Mouse (Mus musculus) hindbrain, embryonic 11.5 days (tissue): ENCODE results near the gene Bsdc1. TPM values are rescaled to one million over a fixed set of nuclear protein-coding genes. Genes with fewer than 3 reads are reported as not detected.
A peak's percentile ranks its signal among the peaks of the same experiment; 100 is the strongest.

ENCODE experiments used
- ATAC-seq: fragments of 200-750 bp; cut with Nextera tagmentation; 2 replicates; pipeline ENCODE4 v1.8.0; 2017; ENCODE audit warnings: mild to moderate bottlenecking, moderate TSS enrichment, moderate library complexity; ENCODE audit not compliant: low FRiP score
- DNase-seq: peaks from one replicate; pipeline ENCODE4 v3.0.0-alpha.2; 2015; ENCODE audit warnings: low spot score
- H3K27ac ChIP-seq: fragments of 300-500 bp; sonication (generic); 2 replicates; pipeline ENCODE4 v1.5.1; 2014; ENCODE audit warnings: mild to moderate bottlenecking, low read depth, low read length
- H3K27me3 ChIP-seq: fragments of 300-500 bp; sonication (generic); 2 replicates; pipeline ENCODE4 v1.6.1; 2014; ENCODE audit warnings: mild to moderate bottlenecking, low read length, moderate library complexity, mixed read lengths; ENCODE audit not compliant: control insufficient read depth, insufficient read depth
- H3K36me3 ChIP-seq: fragments of 300-500 bp; sonication (generic); 2 replicates; pipeline ENCODE4 v1.6.1; 2014; ENCODE audit warnings: mild to moderate bottlenecking, low read length, moderate library complexity, mixed read lengths; ENCODE audit not compliant: control insufficient read depth, insufficient read depth
- H3K4me1 ChIP-seq: fragments of 300-500 bp; sonication (generic); replicated peaks from 2 replicates; pipeline ENCODE4 v1.6.1; 2014; ENCODE audit warnings: low read length, mixed read lengths; ENCODE audit not compliant: control insufficient read depth, insufficient read depth
- H3K4me2 ChIP-seq: fragments of 300-500 bp; sonication (generic); replicated peaks from 2 replicates; pipeline ENCODE4 v1.6.1; 2014; ENCODE audit warnings: mild to moderate bottlenecking, low read depth, low read length
- H3K4me3 ChIP-seq: fragments of 300-500 bp; sonication (generic); 2 replicates; pipeline ENCODE4 v1.5.1; 2014; ENCODE audit warnings: low read depth, low read length
- H3K9ac ChIP-seq: fragments of 300-500 bp; sonication (generic); 2 replicates; pipeline ENCODE4 v1.6.1; 2014; ENCODE audit warnings: low read depth, low read length
- H3K9me3 ChIP-seq: fragments of 300-500 bp; sonication (generic); 2 replicates; pipeline ENCODE4 v1.6.1; 2016; ENCODE audit warnings: low read length; ENCODE audit not compliant: control insufficient read depth
- WGBS: fragments of 180-500 bp; shearing (Covaris S2); extraction: QIAGEN DNeasy Blood & Tissue Kit; methylation state at CpG from one replicate; pipeline ENCODE4 v1.1.7; 2014; 5-methylcytosine and 5-hydroxymethylcytosine counted together
- polyA plus RNA-seq: library from polyadenylated mRNA; unstranded; fragments of >200 nt; fragmentation: Nextera tagmentation; extraction: Ambion mirVana; gene quantifications from 2 replicates; pipeline ENCODE4 v1.2.1, GENCODE M21; 2014

Gene Bsdc1
- polyA plus RNA-seq, 1 experiment from 2014 or later, result 25.6 TPM

DNA sequence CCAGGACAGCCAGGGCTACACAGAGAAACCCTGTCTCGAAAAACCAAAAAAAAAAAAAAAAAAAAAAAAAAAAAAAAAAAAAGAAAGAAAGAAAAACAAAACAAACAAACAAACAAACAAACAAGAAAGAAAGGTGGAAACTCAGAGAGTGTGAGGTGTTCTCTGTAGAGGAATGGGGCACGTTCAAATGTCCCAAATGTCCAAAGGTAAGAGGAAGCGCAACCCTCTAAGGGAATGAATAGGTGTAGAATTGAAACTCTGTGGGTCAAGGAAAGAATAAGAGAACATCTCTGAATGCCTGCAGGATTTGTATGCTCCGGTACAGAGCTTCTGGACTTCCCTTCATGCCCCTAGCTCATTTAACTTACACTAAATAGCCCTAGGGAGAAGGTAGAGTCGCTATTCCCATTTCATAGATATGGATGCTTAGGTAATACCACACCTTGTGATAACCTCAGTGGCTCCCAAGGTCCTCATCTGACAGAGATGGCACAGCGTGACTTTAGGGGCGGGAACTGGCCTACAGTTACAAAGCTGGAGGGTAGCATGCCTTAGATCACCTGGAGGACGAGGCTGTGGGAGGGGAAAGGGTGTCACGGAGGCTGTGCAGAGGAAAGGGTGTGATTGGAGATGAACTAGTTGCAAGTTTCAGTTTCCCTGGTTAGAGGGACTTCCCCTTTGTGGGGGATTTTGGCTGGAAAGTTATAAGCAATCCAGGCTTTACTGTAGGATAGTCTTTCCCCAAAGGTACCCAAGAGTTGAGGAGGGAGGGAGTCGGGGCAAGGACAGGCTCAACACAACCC lies 46.3 kb downstream of the Bsdc1 start:
- 68% methylated on average over 9 of the region's 10 CpGs for WGBS
- no peak for ATAC-seq
- no peak for DNase-seq
- H3K4me3 ChIP-seq, result no peak overlapping the region
- H3K36me3 ChIP-seq, result no peaks in the 10 kb centered on the region
- H3K27me3 ChIP-seq, result no peaks in the 10 kb centered on the region
- no peak overlapping the region for H3K4me2 ChIP-seq
- H3K27ac ChIP-seq, result no peak overlapping the region
- no peaks in the 10 kb centered on the region for H3K9me3 ChIP-seq
- H3K9ac ChIP-seq, result no peak overlapping the region
- peaks cover 14% of the 10 kb centered on the region for H3K4me1 ChIP-seq

DNA sequence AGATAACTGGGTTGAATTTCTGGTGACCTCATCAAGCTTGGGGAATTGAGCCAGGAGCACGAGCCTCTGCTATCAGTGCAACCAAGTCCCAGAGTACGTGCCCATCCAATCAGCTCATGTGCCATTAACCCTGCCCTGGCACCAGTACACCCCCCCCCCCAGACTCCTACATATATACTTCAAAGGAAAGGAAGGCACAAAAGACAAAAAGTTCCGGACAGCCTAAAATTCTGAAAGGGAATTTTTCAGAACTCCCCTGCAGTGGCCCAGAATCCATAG lies 46.8 kb downstream of the Bsdc1 start:
- Histone ChIP-seq H3K27ac (no peak overlapping the region), H3K9ac (no peak overlapping the region), H3K4me2 (no peak overlapping the region), H3K4me1 (peaks cover 14% of the 10 kb centered on the region), H3K36me3 (no peaks in the 10 kb centered on the region), H3K9me3 (no peaks in the 10 kb centered on the region), H3K4me3 (no peak overlapping the region), H3K27me3 (no peaks in the 10 kb centered on the region)
- ATAC-seq (no peak), DNase-seq (no peak)
- 74% methylated on average over 3 of the region's 3 CpGs for WGBS

DNA sequence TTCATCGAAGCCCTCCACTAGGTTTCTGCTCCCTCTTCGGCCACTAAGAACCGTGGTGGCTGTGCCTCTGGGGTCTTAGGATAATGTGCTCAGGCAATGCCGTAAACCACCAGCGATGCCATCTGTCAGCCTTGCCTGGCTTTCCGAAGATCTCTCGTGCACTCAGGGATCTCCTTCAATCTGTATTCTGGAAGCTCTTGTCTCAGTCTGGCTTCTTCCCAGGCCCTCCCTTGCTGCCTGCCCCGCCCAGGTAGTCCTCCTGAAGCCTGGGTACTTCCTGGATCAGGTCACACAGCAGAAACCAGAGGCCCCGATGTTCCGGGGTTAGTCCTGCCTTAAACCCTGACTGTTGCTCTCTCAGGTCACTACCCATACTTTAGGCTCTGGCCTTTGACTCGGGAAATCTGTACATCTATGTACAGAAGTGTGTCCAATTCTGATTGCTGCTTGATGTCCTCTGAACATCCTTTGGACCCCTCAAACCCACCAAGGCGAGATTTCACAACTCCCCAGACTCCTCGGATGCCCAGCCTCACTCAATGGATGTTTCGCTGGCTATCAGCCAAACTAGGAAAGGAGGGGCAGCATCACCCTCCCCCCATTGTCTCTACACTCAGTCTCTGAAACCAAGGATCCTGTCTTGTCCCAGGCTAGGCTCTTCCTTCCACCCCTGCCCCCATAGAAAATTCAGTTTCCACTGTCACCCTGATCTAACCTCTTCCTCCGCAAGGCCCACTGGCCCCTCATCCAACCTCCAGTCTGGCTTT lies 47.6 kb downstream of the Bsdc1 start:
- Histone ChIP-seq H3K4me1 (peaks cover 14% of the 10 kb centered on the region), H3K9ac (no peak overlapping the region), H3K36me3 (no peaks in the 10 kb centered on the region), H3K27ac (no peak overlapping the region), H3K4me2 (no peak overlapping the region), H3K4me3 (no peak overlapping the region), H3K27me3 (no peaks in the 10 kb centered on the region), H3K9me3 (no peaks in the 10 kb centered on the region)
- ATAC-seq, result no peak
- DNase-seq, result no peak
- WGBS, result 73% methylated on average over 15 of the region's 15 CpGs

DNA sequence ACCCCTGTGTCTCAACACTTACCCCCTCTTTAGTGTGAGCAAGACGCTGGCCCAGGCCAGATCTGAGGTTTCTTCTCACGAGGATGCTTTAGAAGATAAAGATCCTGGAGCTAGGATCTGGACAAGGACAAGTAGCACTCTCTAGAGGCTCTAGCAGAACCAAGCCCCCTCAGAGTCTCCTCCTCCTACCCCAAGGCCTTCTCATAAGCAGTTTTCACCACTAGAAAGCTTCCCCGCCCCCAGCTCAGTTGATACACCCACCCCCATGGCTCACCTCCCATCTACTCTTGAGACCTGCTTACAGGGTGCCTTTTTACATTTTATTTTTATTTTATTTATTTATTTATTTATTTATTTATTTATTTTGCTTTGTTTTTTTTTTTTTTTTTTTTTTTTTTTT lies 48.3 kb downstream of the Bsdc1 start:
- 63% methylated on average over 3 of the region's 3 CpGs for WGBS
- no peak overlapping the region for H3K4me3 ChIP-seq
- no peaks in the 10 kb centered on the region for H3K36me3 ChIP-seq
- ATAC-seq, result no peak
- no peak for DNase-seq
- H3K4me2 ChIP-seq, result no peak overlapping the region
- peaks cover 14% of the 10 kb centered on the region for H3K4me1 ChIP-seq
- no peak overlapping the region for H3K27ac ChIP-seq
- no peaks in the 10 kb centered on the region for H3K9me3 ChIP-seq
- no peaks in the 10 kb centered on the region for H3K27me3 ChIP-seq
- H3K9ac ChIP-seq, result no peak overlapping the region

DNA sequence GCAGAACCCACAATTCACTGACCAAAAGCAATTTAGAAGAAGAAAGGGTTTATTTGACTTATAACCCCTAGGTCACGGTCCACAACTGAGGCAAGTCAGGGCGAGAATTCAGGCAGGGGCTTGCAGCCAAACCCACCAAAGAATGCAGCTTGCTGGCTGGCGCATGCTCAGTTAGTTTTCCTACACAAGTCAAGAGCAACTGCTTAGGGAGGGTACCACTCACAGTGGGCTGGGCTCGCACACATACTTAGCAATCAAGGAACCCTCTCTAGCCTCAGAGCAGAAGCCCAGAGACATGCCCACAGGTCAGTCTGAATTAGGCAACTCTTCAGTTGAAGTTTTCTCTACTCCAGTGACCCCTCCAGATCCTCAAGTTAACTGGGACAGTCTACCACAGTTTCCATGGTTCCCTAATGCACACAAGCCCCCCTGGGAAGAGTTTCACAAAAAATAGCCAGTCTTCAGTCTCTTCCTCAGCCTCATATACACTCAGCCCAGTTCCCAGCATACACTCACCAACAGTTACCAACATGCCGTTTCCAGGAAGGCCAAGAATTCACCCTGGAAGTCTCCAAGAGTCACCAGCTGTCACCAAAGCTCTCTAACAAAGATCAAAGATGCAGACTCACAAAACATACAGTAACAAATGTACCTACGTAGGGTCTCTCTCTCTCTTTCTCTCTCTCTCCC lies 49.5 kb downstream of the Bsdc1 start:
- Histone ChIP-seq H3K9me3 (no peaks in the 10 kb centered on the region), H3K4me3 (no peak overlapping the region), H3K9ac (no peak overlapping the region), H3K27ac (peak overlapping the region; percentile 84), H3K4me2 (no peak overlapping the region), H3K27me3 (no peaks in the 10 kb centered on the region), H3K36me3 (no peaks in the 10 kb centered on the region), H3K4me1 (peaks cover 14% of the 10 kb centered on the region)
- ATAC-seq (no peak), DNase-seq (peak; percentile 29)
- 36% methylated on average over 6 of the region's 6 CpGs for WGBS

DNA sequence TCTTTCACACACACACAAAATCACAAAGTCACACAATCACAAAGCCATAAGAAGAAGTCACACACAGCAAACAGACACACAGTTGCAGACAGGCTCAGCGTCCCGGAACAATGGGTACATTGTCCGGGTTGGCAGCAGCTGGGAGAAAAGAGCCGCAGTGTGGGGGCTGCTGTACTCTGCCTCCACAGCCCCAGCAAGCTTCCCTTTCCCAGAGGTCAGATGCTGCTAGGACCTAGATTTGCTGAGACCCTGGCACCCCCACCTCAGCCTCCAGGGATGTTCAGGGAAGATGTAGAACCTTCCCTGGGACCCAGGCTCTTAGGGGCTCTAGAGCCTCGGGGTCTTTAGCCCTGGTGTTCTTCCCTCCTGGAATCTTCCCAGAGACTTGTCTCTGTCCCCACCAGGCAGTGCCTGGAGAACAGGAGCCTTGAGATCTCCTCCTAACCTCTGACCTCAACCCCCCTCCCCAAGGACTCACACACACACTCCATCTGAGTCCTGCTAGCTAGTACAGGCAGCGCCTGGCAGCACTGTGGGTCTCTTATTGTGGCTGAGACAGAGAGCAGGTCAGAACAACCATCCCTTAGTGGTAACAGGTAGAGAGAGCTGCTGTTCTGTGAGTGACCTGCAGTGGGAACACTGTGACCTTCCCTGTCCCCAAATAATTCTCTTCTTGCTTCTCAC lies 50.2 kb downstream of the Bsdc1 start:
- H3K4me3 ChIP-seq, result no peak overlapping the region
- no peak for ATAC-seq

DNA sequence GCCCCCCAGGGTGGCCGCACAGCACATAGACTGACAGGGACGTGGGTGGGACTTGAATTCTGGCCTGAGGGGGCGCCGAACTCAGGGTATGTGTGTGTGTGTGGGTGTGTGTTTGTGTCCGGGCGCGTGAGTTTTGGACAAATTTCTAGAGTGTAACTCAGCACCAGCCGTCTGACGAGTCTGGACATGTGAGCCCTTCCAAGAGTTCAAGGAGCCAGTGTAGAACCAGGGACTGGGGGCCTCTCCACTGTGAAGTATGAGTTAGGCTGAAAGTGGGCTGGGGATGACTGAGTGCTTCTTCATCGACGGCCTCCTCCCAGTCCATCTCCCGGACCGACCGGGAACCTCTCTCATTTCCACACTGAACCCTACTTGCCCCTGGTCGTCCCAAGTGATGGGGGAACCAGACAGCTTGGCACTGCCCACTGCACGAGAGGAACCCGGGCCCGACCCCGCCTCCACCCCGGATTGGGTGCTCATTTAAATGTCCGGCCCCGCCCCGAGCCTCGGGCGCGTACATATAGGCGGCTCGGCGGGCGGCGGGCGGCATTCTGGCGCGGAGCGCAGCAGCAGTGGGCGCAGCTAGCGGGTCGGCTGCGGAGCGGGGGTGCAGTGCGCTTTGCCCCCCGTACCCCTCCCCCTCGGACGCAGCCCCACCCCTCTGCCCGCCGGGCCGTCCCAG lies 51.8 kb downstream of the Bsdc1 start, which contains the start of gene Marcksl1:
Gene Marcksl1, plus strand, starts transcription at position 496 of the 682 bp plus-strand sequence.
- ATAC-seq, result peak; percentile 83
- H3K4me2 ChIP-seq, result peak within 1 kb of the TSS; percentile 78
- H3K4me1 ChIP-seq, result peaks cover 14% of the 10 kb centered on the region
- H3K4me3 ChIP-seq, result peak within 1 kb of the TSS; percentile 100
- no peaks in the 10 kb centered on the region for H3K9me3 ChIP-seq
- peak within 1 kb of the TSS; percentile 100 for H3K9ac ChIP-seq
- peak within 1 kb of the TSS; percentile 99 for H3K27ac ChIP-seq
- peaks cover 3% of the 10 kb centered on the region; the same call in 1 of the 2 replicates for H3K36me3 ChIP-seq
- DNase-seq, result peak; percentile 93
- WGBS, result 6% methylated on average over 37 of the region's 47 CpGs
- H3K27me3 ChIP-seq, result no peaks in the 10 kb centered on the region

More for the DNA sequence above, 50.2 kb downstream of the Bsdc1 start:
- peak; percentile 62 for DNase-seq
- Histone ChIP-seq H3K9me3 (no peaks in the 10 kb centered on the region), H3K27ac (peak overlapping the region; percentile 84), H3K9ac (peak overlapping the region; percentile 37; the same call in 1 of the 2 replicates), H3K4me2 (0 out of 2 replicates have a peak overlapping the region, but pooled peaks have one; percentile 6), H3K36me3 (peaks cover 2% of the 10 kb centered on the region; the same call in 1 of the 2 replicates), H3K4me1 (peaks cover 14% of the 10 kb centered on the region), H3K27me3 (no peaks in the 10 kb centered on the region)
- 23% methylated on average over 6 of the region's 6 CpGs for WGBS

DNA sequence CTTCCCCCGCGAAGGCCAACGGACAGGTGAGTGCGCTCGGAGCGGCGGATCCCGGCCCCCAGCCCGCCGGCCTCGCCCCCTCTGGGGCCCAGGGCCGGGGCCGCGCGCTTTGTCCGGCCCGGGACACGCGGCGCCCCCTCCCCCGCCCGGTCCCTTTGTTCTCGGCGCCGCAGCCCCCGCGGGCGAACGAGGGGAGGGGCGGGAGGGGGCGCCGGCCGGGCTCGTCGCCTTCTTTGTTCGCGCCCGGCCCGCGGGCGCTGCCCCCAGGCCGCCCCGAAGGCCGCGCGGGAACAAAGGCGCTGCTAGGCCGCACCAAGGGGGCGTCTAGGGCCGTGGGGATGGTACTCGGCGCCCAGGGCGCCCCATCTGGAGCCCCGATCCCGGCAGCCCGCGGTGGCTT lies 52.5 kb downstream of the Bsdc1 start:
- Histone ChIP-seq H3K4me1 (peaks cover 14% of the 10 kb centered on the region), H3K27ac (peak overlapping the region; percentile 99), H3K4me2 (peak overlapping the region; percentile 78), H3K27me3 (no peaks in the 10 kb centered on the region), H3K9ac (peak overlapping the region; percentile 100), H3K9me3 (no peaks in the 10 kb centered on the region), H3K36me3 (peaks cover 3% of the 10 kb centered on the region; the same call in 1 of the 2 replicates), H3K4me3 (peak overlapping the region; percentile 100)
- ATAC-seq (peak; percentile 36), DNase-seq (peak; percentile 70)
- 0% methylated on average over 16 of the region's 57 CpGs for WGBS
